Mouse (Mus musculus) kidney, postnatal 0 days (tissue): Measurements from ENCODE around the gene Pou6f2. TPM values are rescaled to one million over a fixed set of nuclear protein-coding genes. Genes with fewer than 3 reads are reported as not detected.

ENCODE experiments used
- ATAC-seq: fragments of 200-750 bp; cut with Nextera tagmentation; replicated peaks from 2 replicates; pipeline ENCODE4 v1.8.0; 2017; ENCODE audit warnings: low read depth, moderate number of reproducible peaks, moderate TSS enrichment, moderate library complexity; ENCODE audit not compliant: low FRiP score
- DNase-seq: peaks from one replicate; pipeline ENCODE4 v3.0.0-alpha.2; 2016; ENCODE audit warnings: low spot score
- H3K27ac ChIP-seq: fragments of 300-500 bp; sonication (generic); 2 replicates; pipeline ENCODE4 v1.5.1; 2014; ENCODE audit warnings: mild to moderate bottlenecking
- H3K27me3 ChIP-seq: fragments of 300-500 bp; sonication (generic); 2 replicates; pipeline ENCODE4 v1.6.1; 2014; ENCODE audit warnings: low read length, mixed read lengths; ENCODE audit not compliant: insufficient read depth
- H3K36me3 ChIP-seq: fragments of 300-500 bp; sonication (generic); 2 replicates; pipeline ENCODE4 v1.6.1; 2014; ENCODE audit warnings: low read length, mixed read lengths; ENCODE audit not compliant: insufficient read depth
- H3K4me1 ChIP-seq: fragments of 300-500 bp; sonication (generic); replicated peaks from 2 replicates; pipeline ENCODE4 v1.6.1; 2014; ENCODE audit warnings: antibody characterized with exemption, low read length, mixed read lengths; ENCODE audit not compliant: insufficient read depth
- H3K4me2 ChIP-seq: fragments of 300-500 bp; sonication (generic); 2 replicates; pipeline ENCODE4 v1.6.1; 2014; ENCODE audit warnings: mild to moderate bottlenecking, low read length, moderate library complexity, mixed read lengths
- H3K4me3 ChIP-seq: fragments of 300-500 bp; sonication (generic); replicated peaks from 2 replicates; pipeline ENCODE4 v1.5.1; 2014; ENCODE audit warnings: low read depth, low read length
- H3K9ac ChIP-seq: fragments of 300-500 bp; sonication (generic); 2 replicates; pipeline ENCODE4 v1.6.1; 2014; ENCODE audit warnings: low read depth, low read length
- H3K9me3 ChIP-seq: fragments of 300-500 bp; sonication (generic); replicated peaks from 2 replicates; pipeline ENCODE4 v1.6.1; 2016; ENCODE audit warnings: low read length, inconsistent platforms, mixed read lengths
- CTCF ChIP-seq: IDR thresholded peaks from 2 replicates; pipeline ENCODE4 v1.5.1; 2016; ENCODE audit warnings: antibody characterized with exemption, low read depth, mild to moderate bottlenecking, moderate library complexity
- WGBS: fragments of 180-500 bp; shearing (Covaris S2); extraction: QIAGEN DNeasy Blood & Tissue Kit; methylation state at CpG from one replicate; pipeline ENCODE4 v1.1.7; 2014; 5-methylcytosine and 5-hydroxymethylcytosine counted together
- polyA plus RNA-seq: library from polyadenylated mRNA; unstranded; fragments of >200 nt; fragmentation: Nextera tagmentation; extraction: Ambion mirVana; gene quantifications from 2 replicates; pipeline ENCODE4 v1.2.1, GENCODE M21; 2015

The Pou6f2 gene
- 0.20 TPM in 1 of 2 replicates, not detected in the other for polyA plus RNA-seq

- Histone ChIP-seq H3K9ac (no peak within 1 kb of the TSS), H3K27me3 (no peaks in the 10 kb centered on the region), H3K9me3 (no peaks in the 10 kb centered on the region), H3K27ac (no peak within 1 kb of the TSS), H3K4me3 (no peak within 1 kb of the TSS), H3K4me2 (no peak within 1 kb of the TSS), H3K4me1 (no peaks in the 10 kb centered on the region), H3K36me3 (no peaks in the 10 kb centered on the region)
- WGBS: 88% methylated on average over 6 of the region's 6 CpGs
- TF ChIP-seq CTCF: no peak
- DNase-seq (no peak), ATAC-seq (no peak)
Measured at GRCm38 (mm10) chr13:18397586-18397985, at the start of gene Pou6f2. Pou6f2 (minus strand) TSS chr13:18397686.

GRCm38 (mm10) chr13:18439858-18440257 lies 42.4 kb upstream of the Pou6f2 start:
- Histone ChIP-seq H3K9ac (no peak overlapping the region), H3K4me3 (no peak overlapping the region), H3K4me1 (no peaks in the 10 kb centered on the region), H3K36me3 (no peaks in the 10 kb centered on the region), H3K4me2 (no peak overlapping the region), H3K27ac (no peak overlapping the region), H3K9me3 (no peaks in the 10 kb centered on the region), H3K27me3 (no peaks in the 10 kb centered on the region)
- DNase-seq (peak; percentile 6), ATAC-seq (no peak)
- 37% methylated on average over 3 of the region's 3 CpGs for WGBS
- no peak for TF ChIP-seq CTCF

- H3K4me3 ChIP-seq: no peak overlapping the region
- H3K9me3 ChIP-seq: no peaks in the 10 kb centered on the region
- WGBS: 82% methylated on average over 4 of the region's 4 CpGs
- no peak for DNase-seq
- ATAC-seq: no peak
- no peak overlapping the region for H3K27ac ChIP-seq
- no peaks in the 10 kb centered on the region for H3K27me3 ChIP-seq
- H3K4me2 ChIP-seq: no peak overlapping the region
- no peak overlapping the region for H3K9ac ChIP-seq
- TF ChIP-seq CTCF: no peak
- no peaks in the 10 kb centered on the region for H3K36me3 ChIP-seq
- no peaks in the 10 kb centered on the region for H3K4me1 ChIP-seq
Measured at GRCm38 (mm10) chr13:18387673-18388072, 9.8 kb downstream of the Pou6f2 start.

GRCm38 (mm10) chr13:18363373-18363772 lies 34.1 kb downstream of the Pou6f2 start:
- ATAC-seq (no peak), DNase-seq (peak; percentile 52)
- no peak overlapping the region for H3K4me2 ChIP-seq
- TF ChIP-seq CTCF: no peak
- 22% methylated on average over 2 of the region's 2 CpGs for WGBS
- no peak overlapping the region for H3K27ac ChIP-seq
- H3K27me3 ChIP-seq: no peaks in the 10 kb centered on the region
- no peaks in the 10 kb centered on the region for H3K36me3 ChIP-seq
- no peak overlapping the region for H3K9ac ChIP-seq
- H3K4me1 ChIP-seq: no peaks in the 10 kb centered on the region
- no peaks in the 10 kb centered on the region for H3K9me3 ChIP-seq
- no peak overlapping the region for H3K4me3 ChIP-seq

GRCm38 (mm10) chr13:18344580-18345333 lies 52.7 kb downstream of the Pou6f2 start:
- no peak overlapping the region for H3K4me3 ChIP-seq
- H3K27ac ChIP-seq: no peak overlapping the region
- no peaks in the 10 kb centered on the region for H3K36me3 ChIP-seq
- H3K9me3 ChIP-seq: no peaks in the 10 kb centered on the region
- no peak for TF ChIP-seq CTCF
- no peaks in the 10 kb centered on the region for H3K4me1 ChIP-seq
- 76% methylated on average over 4 of the region's 4 CpGs for WGBS
- H3K4me2 ChIP-seq: no peak overlapping the region
- DNase-seq (no peak), ATAC-seq (no peak)
- no peaks in the 10 kb centered on the region for H3K27me3 ChIP-seq
- H3K9ac ChIP-seq: no peak overlapping the region

- Histone ChIP-seq H3K36me3 (no peaks in the 10 kb centered on the region), H3K4me2 (no peak overlapping the region), H3K9ac (no peak overlapping the region), H3K9me3 (no peaks in the 10 kb centered on the region), H3K27ac (no peak overlapping the region), H3K4me3 (no peak overlapping the region), H3K4me1 (no peaks in the 10 kb centered on the region), H3K27me3 (no peaks in the 10 kb centered on the region)
- ATAC-seq (no peak), DNase-seq (no peak)
- WGBS: 64% methylated on average over 10 of the region's 10 CpGs
- TF ChIP-seq CTCF: no peak
Measured at GRCm38 (mm10) chr13:18338910-18339501, 58.5 kb downstream of the Pou6f2 start.
